Mouse (Mus musculus) kidney, embryonic 16.5 days (tissue): ENCODE data around the gene Gm17402. TPM values are rescaled to one million over a fixed set of nuclear protein-coding genes. Genes with fewer than 3 reads are reported as not detected.

ENCODE experiments used
- polyA plus RNA-seq: library from polyadenylated mRNA; unstranded; fragments of >200 nt; fragmentation: Nextera tagmentation; extraction: Ambion mirVana; gene quantifications from 2 replicates; pipeline ENCODE4 v1.2.1, GENCODE M21; 2015

The Gm17402 gene
- polyA plus RNA-seq, 1 experiment from 2014 or later, result not detected

Other genes starting within 250 kb of the Gm17402 start
- gene Mlf1, start 1.1 kb downstream of the Gm17402 start, polyA plus RNA-seq, result 11.6 and 12.1 TPM in 2 replicates
- 63.5 and 66.3 TPM in 2 replicates for gene Gfm1, start 54.9 kb upstream of the Gm17402 start, polyA plus RNA-seq
- 67.2 and 69.6 TPM in 2 replicates for gene Lxn, start 88.8 kb upstream of the Gm17402 start, polyA plus RNA-seq
- 3.5 and 4.6 TPM in 2 replicates for gene Rarres1, start 140.4 kb upstream of the Gm17402 start, polyA plus RNA-seq
- gene Mfsd1, start 207.6 kb upstream of the Gm17402 start, polyA plus RNA-seq, result 97.5 and 108 TPM in 2 replicates